Mouse (Mus musculus) embryo, embryonic 11 days (tissue): Measurements from ENCODE around the gene Clybl.
A peak's percentile ranks its signal among the peaks of the same experiment; 100 is the strongest.

Experiments used
- DNase-seq: peaks from one replicate; pipeline ENCODE4 v3.0.0-alpha.2; 2015

The Clybl gene

GRCm38 (mm10) chr14:122200247-122200885, 18.9 kb downstream of the Clybl start:
- DNase-seq = peak; percentile 70

DNA sequence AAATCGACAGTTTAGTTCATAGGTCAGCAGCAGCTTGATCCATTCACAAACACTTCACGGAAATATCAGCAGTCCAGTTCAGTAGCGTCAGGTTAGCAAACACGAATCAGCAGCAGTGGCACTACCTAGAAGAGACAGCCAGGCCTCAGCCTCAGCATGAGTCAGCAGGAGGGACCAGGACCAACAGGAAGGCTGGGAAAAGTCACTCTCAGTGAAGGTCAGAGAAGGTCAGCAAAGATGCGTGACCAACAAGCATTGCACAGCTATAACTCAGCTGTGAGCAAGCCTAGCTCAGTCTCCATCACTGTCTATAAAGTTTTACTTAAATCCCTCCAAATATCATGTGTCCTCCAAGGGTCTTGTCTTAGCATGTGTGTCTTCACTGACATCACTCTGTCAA, 27.7 kb downstream of the Clybl start:
- DNase-seq = no peak

DNA sequence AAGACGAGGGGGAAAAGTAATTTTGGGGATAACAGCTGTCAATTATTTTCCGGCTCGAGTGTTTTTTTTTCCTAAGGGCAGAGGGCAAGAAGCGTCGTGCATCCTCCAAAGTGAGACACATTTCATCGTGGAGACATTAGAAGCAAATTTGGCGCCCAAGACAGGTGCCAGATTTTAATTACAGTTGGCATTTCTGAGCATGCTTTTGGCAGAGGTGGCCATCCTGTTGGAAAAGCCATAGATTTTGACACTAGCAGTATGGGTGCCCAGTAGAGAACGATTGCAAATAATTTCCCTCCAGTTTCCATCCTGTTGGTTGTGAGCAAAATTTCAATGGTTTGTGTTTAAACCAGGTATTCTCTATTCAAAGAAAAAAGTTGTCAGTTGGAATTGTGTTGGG, 32.1 kb downstream of the Clybl start:
- no peak for DNase-seq

- no peak for DNase-seq
Observed at GRCm38 (mm10) chr14:122214126-122214525, 32.6 kb downstream of the Clybl start.

DNA sequence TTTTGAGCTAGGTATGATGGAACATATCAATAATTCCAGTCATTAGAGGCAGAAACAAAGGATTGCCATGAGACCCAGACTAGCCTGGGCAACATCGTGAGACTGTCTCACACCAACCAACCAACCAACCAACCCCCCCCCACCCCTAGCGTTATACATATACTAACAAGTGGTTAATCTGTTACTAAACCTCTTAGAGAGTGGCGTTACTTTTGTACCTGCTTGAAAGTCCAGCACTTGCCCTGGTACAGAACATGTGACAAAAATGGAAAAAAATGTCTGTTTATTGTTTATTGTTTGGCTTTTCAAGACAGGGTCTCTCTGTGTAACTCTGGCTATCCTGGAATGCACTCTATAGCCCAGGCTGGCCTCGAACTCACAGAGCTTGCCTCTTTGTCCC, 35.7 kb downstream of the Clybl start:
- DNase-seq = no peak

GRCm38 (mm10) chr14:122222934-122223374, 41.5 kb downstream of the Clybl start:
- no peak for DNase-seq

DNA sequence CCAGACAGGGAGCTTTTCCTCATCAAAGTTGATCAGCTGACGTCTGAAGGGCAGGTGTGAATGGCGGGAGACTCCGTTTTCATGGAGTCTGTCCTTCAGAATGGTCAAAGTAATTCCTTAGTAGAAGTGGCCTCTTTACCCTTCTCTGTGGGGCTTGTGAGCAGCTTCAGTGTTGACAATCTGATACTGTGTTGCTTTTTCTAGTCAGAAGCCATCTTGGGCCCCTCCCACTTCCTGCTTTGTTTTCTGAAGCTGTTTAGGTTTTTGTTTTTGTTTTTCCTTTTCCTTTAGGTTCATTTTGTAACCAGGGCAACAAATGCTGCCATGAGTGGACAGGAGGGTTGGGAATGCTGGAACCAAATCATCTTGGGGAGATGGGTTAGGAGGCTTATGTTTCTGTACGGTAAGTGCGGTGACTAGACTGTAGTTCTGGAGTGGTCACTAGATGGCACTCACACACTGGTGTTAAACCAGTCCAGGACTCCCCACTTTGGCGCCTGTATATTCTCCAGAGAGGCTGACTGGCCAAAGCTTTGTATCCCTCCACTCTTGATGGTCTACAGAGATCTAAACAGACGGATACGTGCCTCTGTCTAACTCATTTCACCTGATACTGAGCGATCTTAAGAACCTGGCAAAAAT, 42.1 kb downstream of the Clybl start:
- DNase-seq = peak; percentile 94

GRCm38 (mm10) chr14:122224103-122224494, 42.6 kb downstream of the Clybl start:
- DNase-seq = no peak

DNA sequence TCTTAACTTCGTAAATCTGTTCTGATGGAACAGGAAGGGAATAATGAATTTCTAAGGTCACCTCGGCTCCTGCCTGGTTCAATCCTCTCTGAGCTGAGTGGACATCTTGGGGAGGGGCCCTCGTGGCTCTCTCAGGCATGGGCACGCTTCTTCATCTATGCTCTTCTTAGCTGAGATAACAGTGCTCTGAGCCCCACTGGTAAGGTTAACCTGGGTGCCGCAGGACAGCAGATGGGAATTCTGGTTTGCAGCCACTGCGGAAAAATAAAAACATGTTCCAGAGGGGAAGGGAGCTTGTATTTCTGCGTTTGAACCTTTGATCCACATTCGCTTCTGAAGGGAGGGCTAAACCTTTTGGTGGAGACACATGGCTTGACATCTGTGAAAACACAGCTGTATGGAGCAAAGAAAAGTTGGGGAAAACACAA, 43.0 kb downstream of the Clybl start:
- peak; percentile 38 for DNase-seq

DNA sequence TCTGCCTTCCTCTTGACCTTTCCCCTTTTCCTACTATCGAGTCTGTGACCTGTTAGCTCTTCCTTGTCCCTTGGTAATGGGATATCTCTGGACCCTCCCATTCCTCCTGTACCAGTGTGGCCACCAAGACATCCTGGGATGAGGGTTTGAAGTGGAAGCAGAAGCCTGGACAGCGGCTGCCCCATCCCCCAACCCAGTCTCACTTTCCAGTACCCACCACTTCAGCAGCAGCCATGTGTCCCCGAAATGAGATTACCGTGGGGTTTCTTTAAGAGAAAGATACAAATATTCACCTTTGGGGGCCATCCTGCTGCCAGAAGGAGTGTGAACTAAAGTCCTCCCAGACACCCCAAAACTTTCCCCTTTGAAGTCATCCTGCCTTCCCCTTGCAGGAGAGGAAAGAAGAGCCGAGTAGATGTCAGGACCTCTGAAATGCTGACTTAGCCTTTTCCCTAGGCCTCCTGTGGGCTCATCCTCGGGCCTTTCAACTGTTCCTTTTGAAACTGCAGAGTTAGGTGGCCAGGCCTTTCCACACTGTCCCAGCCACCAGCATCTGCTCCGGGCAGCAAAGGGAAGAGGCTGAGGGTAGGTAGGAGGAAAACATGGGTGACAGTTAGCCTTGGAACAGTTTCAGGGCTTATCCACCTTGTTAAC, 44.1 kb downstream of the Clybl start:
- DNase-seq = no peak

DNA sequence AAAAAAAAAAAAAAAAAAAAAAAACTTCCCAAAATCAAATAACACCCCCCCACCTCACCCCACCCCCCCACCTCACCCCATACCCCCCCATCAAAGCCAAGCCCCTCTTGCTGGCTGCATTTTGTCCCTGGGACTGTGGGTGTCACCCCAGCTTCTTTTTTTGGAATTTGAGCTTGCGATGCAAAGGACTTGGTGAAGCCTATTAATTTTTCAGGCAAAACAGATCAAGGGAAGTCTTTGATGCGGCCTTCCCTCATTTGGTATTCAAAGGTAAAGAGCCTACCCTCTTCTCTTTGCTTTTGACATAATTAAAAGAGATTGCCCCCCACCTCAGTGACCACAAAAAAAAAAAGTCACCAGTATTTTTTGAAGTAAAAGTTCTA, 44.6 kb downstream of the Clybl start:
- DNase-seq = no peak

GRCm38 (mm10) chr14:122226666-122227453, 45.4 kb downstream of the Clybl start:
- no peak for DNase-seq

- no peak for DNase-seq
Observed at GRCm38 (mm10) chr14:122227454-122227951, 46.0 kb downstream of the Clybl start.

GRCm38 (mm10) chr14:122228816-122229551, 47.5 kb downstream of the Clybl start:
- DNase-seq = peak; percentile 82

DNA sequence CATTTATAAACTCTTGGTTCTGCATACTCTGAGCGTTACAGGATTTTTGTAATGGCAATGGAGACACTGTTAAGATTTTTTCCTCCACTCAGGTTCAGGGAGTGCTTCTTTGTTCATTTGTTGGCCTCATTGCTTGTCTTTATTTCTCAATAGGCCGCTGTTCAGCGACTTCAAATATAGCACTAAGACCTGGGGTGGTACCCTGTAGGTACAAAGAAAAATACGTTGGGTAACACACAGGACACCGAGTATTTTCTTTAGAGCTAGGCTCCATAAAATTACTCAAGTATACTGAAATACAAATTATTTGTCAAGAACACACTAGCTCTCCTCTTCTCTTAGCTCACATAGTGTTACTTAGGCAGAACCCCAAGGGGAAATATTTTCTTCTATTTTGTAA, 48.5 kb downstream of the Clybl start:
- no peak for DNase-seq

DNA sequence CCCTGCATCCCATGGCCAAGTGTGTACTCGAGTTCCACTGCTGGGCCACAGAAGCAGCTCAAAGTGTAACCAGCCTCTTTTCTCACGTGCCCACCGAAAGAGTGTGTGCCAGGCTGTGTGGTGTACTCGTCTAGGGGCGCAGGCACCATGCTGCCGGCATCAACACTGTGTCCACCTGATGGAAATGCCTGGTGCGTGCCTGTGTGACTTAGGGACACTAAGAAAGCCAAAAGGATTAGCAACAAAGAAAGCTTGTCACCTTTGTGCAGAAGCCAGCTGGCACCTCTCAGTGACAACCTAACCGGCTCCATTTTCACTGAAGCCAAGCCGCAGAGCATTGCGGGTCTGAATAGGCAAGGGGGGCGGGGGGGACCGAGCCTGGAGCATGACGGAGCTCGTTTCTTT, 49.1 kb downstream of the Clybl start:
- DNase-seq = peak; percentile 46

- DNase-seq = no peak
Observed at GRCm38 (mm10) chr14:122231073-122231472, 49.6 kb downstream of the Clybl start.

- no peak for DNase-seq
Observed at GRCm38 (mm10) chr14:122233212-122233714, 51.8 kb downstream of the Clybl start.

DNA sequence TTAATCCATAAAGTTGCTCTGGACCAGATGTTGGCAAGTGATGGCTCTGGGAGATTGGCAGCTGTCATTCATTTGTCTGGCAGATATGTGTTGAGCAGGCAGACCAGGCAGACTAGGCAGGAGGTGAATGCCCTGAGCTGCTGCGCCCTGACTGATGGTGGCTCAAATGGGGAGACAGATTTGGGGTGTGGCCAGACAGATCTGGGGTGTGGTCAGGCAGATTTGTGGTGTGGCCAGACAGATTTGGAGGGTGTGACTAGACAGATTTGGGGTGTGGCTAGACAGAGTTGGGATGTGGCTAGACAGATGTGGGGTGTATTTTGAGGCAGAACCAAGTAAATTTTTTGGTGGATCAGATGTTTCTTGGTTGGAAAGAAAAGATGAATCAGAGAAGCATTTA, 62.4 kb downstream of the Clybl start:
- no peak for DNase-seq

GRCm38 (mm10) chr14:122246919-122247859, 65.7 kb downstream of the Clybl start:
- no peak for DNase-seq

DNA sequence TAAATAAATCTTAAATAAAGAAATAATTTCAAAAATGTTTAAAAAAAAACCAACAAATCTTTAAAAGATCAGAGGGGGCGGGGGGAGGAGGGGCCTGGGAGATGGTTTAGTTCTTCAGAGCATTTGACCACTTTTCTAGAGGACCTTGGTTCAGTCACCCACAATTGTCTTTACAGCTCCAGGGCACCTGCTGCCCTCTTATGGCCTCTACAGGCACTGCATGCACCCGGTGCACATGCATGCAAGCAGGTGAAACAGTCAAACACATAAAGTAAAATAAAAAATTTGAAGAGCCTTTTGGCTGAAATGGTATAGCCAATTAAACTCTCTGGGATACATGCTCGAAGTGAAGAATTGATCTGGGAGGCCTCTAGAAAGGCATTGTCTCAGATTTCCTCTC, 67.6 kb downstream of the Clybl start:
- no peak for DNase-seq
